Mouse (Mus musculus): ENCODE measurements around the gene Igf1. TPM values are rescaled to one million over a fixed set of nuclear protein-coding genes. Genes with fewer than 3 reads are reported as not detected.

Igf1 gene
- polyA plus RNA-seq, 1 experiment, result 56.0 TPM

DNA sequence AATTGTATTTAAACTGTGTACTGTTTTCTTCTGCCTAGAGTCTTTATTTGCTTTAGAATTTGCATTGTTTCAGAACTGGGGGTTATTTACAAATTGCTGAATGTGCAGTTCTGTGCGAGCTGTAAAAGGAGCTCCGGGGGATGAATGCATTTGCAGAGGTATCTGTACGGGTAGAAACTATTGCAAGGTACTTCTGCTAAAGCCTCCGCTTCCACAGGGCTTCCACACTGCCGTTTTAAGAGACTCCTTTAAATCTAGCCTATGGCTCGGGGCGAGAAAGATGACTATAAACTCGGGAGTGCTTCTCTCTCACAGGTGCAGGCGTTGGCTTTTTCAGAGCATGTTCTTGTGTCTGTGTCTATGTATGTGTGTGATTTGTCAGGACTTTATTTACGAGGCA, 1.4 kb downstream of the Igf1 start:
- H3K4me3 ChIP-seq (ENCODE audit: extremely low read depth, insufficient read depth, insufficient read length), result peak overlapping the region; percentile 10; the same call in 1 of the 2 replicates
- H3K36me3 ChIP-seq (ENCODE audit: control insufficient read depth, insufficient read depth, low read length), result no peaks in the 10 kb centered on the region
- TF ChIP-seq CTCF (IDR thresholded peaks at IDR 0.05; ENCODE audit: extremely low read depth, insufficient read depth, insufficient read length, insufficient replicate concordance) (no peak), POLR2A (IDR thresholded peaks at IDR 0.05; ENCODE audit: low read depth, low read length) (no peak)
- H3K27ac ChIP-seq (ENCODE audit: insufficient read depth, low read length), result peak overlapping the region; percentile 48
- no peaks in the 10 kb centered on the region for H3K27me3 ChIP-seq (ENCODE audit: control insufficient read depth, insufficient read depth, low read length)
- H3K4me1 ChIP-seq (ENCODE audit: control insufficient read depth, insufficient read depth, insufficient read length), result no peaks in the 10 kb centered on the region
- WGBS, result 1% methylated on average over 10 of the region's 10 CpGs
- no peak for DNase-seq (ENCODE audit: low read depth in 1 of 2, low spot score in 2 of 2)

DNA sequence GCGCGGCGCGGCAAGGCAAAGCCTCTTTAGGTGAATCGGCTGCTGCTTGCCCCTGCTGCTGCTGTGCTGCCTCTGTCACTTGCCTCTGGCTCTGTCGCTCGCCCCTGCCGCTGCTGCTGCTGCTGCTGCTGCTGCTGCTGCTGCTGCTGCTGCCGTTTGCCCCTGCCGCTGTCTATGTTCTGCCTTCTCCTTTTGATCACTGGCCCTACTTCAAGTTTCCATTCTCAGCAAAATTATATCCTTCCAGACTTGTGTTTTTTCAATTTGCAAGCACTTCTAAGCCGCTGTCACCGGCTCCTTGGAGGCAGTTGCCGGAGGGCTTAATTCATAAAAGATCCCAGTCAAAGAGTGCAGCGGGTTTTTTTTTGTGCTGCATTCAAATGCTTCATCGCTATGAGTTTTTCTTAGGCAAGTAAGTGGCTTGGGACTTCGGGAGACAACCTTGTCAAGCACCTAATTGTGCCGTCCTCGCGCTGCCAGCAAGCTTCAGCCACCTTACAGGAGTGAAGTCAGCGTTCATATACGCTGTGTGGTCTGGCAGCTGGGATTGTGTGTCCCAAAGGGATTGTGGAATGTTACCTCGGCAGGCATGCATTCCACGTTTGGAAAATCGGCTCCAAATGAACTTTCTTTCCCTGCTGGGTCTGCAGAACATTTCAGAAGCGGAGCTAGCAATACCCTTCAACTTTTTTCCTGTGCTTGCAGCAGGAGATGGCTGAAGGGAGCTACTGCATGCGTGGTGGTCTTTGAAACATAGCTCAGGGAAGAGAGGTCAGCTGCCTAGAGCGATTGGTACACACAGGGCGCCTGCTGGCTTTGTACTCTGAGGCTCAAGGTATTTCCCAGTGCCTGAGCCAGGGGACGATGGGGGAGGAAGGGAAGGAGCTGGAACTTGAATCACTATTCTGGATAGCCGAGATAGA, 2.4 kb downstream of the Igf1 start:
- no peak for TF ChIP-seq CTCF (IDR thresholded peaks at IDR 0.05; ENCODE audit: extremely low read depth, insufficient read depth, insufficient read length, insufficient replicate concordance)
- TF ChIP-seq POLR2A (IDR thresholded peaks at IDR 0.05; ENCODE audit: low read depth, low read length), result no peak
- H3K27me3 ChIP-seq (ENCODE audit: control insufficient read depth, insufficient read depth, low read length), result no peaks in the 10 kb centered on the region
- H3K4me1 ChIP-seq (ENCODE audit: control insufficient read depth, insufficient read depth, insufficient read length), result no peaks in the 10 kb centered on the region
- DNase-seq (ENCODE audit: low read depth in 1 of 2, low spot score in 2 of 2), result no peak
- whole genome bisulfite sequencing, result 13% methylated on average over 30 of the region's 30 CpGs
- H3K36me3 ChIP-seq (ENCODE audit: control insufficient read depth, insufficient read depth, low read length), result no peaks in the 10 kb centered on the region
- peak overlapping the region; percentile 26; the same call in 1 of the 2 replicates for H3K4me3 ChIP-seq (ENCODE audit: extremely low read depth, insufficient read depth, insufficient read length)
- H3K27ac ChIP-seq (ENCODE audit: insufficient read depth, low read length), result peak overlapping the region; percentile 57

- no peaks in the 10 kb centered on the region for H3K4me1 ChIP-seq (ENCODE audit: control insufficient read depth, insufficient read depth, insufficient read length)
- H3K4me3 ChIP-seq (ENCODE audit: extremely low read depth, insufficient read depth, insufficient read length), result no peak overlapping the region
- no peaks in the 10 kb centered on the region for H3K36me3 ChIP-seq (ENCODE audit: control insufficient read depth, insufficient read depth, low read length)
- 75% methylated on average over 6 of the region's 6 CpGs for WGBS
- no peak for DNase-seq (ENCODE audit: low read depth in 1 of 2, low spot score in 2 of 2)
- no peak overlapping the region; the same call in 1 of the 2 replicates for H3K27ac ChIP-seq (ENCODE audit: insufficient read depth, low read length)
- no peak for TF ChIP-seq CTCF (IDR thresholded peaks at IDR 0.05; ENCODE audit: extremely low read depth, insufficient read depth, insufficient read length, insufficient replicate concordance)
- no peak for TF ChIP-seq POLR2A (IDR thresholded peaks at IDR 0.05; ENCODE audit: low read depth, low read length)
- no peaks in the 10 kb centered on the region for H3K27me3 ChIP-seq (ENCODE audit: control insufficient read depth, insufficient read depth, low read length)
Observed at GRCm38 (mm10) chr10:87861104-87861455, 3.0 kb downstream of the Igf1 start.

DNA sequence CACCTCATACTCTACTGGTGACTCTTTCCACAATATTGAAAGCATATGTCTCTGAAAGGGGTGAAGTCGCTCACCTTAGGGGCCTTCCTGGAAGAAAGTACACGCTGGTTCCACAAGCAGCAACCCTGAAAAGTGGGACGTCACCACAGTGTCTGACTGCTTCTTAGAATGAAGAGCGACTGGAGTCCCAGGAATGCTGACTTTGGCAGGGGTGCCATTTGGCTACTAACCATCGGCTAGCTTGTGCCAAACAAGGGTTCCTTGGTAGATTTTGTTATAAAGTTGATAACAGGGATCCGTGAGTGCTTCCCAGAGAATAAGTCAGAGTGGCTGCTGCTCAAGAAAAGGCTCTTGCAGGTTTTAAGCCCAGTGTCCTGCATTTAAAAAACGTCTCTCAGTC, 4.8 kb downstream of the Igf1 start:
- Histone ChIP-seq H3K27ac (ENCODE audit: insufficient read depth, low read length) (no peak overlapping the region), H3K4me3 (ENCODE audit: extremely low read depth, insufficient read depth, insufficient read length) (no peak overlapping the region)
- WGBS, result 79% methylated on average over 7 of the region's 7 CpGs

GRCm38 (mm10) chr10:87863326-87863725, 5.3 kb downstream of the Igf1 start:
- WGBS, result 73% methylated on average over 4 of the region's 4 CpGs
- Histone ChIP-seq H3K27me3 (ENCODE audit: control insufficient read depth, insufficient read depth, low read length) (no peaks in the 10 kb centered on the region), H3K27ac (ENCODE audit: insufficient read depth, low read length) (no peak overlapping the region), H3K4me1 (ENCODE audit: control insufficient read depth, insufficient read depth, insufficient read length) (no peaks in the 10 kb centered on the region), H3K4me3 (ENCODE audit: extremely low read depth, insufficient read depth, insufficient read length) (no peak overlapping the region), H3K36me3 (ENCODE audit: control insufficient read depth, insufficient read depth, low read length) (no peaks in the 10 kb centered on the region)
- TF ChIP-seq POLR2A (IDR thresholded peaks at IDR 0.05; ENCODE audit: low read depth, low read length) (no peak), CTCF (IDR thresholded peaks at IDR 0.05; ENCODE audit: extremely low read depth, insufficient read depth, insufficient read length, insufficient replicate concordance) (no peak)
- no peak for DNase-seq (ENCODE audit: low read depth in 1 of 2, low spot score in 2 of 2)

More for the DNA sequence above, 4.8 kb downstream of the Igf1 start:
- no peaks in the 10 kb centered on the region for H3K36me3 ChIP-seq (ENCODE audit: control insufficient read depth, insufficient read depth, low read length)
- H3K27me3 ChIP-seq (ENCODE audit: control insufficient read depth, insufficient read depth, low read length), result no peaks in the 10 kb centered on the region
- DNase-seq (ENCODE audit: low read depth in 1 of 2, low spot score in 2 of 2), result no peak
- H3K4me1 ChIP-seq (ENCODE audit: control insufficient read depth, insufficient read depth, insufficient read length), result no peaks in the 10 kb centered on the region
- TF ChIP-seq POLR2A (IDR thresholded peaks at IDR 0.05; ENCODE audit: low read depth, low read length) (no peak), CTCF (IDR thresholded peaks at IDR 0.05; ENCODE audit: extremely low read depth, insufficient read depth, insufficient read length, insufficient replicate concordance) (no peak)

DNA sequence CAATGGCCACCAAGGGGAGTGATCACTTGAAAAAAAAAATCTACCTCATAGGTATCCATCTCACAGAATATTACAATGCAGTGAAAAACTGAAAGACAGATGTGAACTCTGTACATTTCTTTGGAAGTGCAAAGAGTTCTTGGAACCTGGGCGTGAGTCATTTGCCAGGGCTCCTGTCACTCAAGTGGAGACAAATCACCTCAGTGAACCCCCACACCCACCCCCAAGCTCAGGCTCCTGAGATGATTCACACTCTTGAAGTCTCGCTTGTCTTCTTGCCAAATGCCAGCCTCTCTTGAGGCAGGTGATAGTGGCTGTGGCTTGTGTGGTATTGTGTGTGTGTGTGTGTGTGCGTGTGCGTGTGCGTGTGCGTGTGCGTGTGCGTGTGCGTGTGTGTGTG, 7.6 kb downstream of the Igf1 start:
- WGBS, result 93% methylated on average over 9 of the region's 9 CpGs
- DNase-seq (ENCODE audit: low read depth in 1 of 2, low spot score in 2 of 2), result no peak
- TF ChIP-seq CTCF (IDR thresholded peaks at IDR 0.05; ENCODE audit: extremely low read depth, insufficient read depth, insufficient read length, insufficient replicate concordance) (no peak), POLR2A (IDR thresholded peaks at IDR 0.05; ENCODE audit: low read depth, low read length) (no peak)
- Histone ChIP-seq H3K4me3 (ENCODE audit: extremely low read depth, insufficient read depth, insufficient read length) (no peak overlapping the region), H3K4me1 (ENCODE audit: control insufficient read depth, insufficient read depth, insufficient read length) (no peaks in the 10 kb centered on the region), H3K36me3 (ENCODE audit: control insufficient read depth, insufficient read depth, low read length) (no peaks in the 10 kb centered on the region), H3K27me3 (ENCODE audit: control insufficient read depth, insufficient read depth, low read length) (no peaks in the 10 kb centered on the region), H3K27ac (ENCODE audit: insufficient read depth, low read length) (no peak overlapping the region)

DNA sequence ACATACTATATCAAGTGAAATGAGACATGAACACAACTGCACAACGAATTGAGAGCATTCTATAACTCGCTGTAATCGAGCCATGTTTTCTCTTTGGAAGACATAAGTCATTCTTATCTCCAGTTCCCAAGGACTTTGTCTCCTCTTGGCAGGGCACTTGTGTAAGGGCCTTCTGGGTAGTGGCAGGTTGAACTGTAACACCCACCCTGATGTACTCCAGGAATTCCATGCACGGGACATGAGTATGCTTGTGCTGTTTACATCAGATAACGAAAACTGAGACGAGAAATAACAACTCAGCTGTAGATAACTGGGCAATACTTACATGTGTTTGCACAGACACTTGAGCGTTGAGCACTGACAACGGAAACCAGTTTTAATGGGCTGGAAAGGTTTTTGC, 8.4 kb downstream of the Igf1 start:
- Histone ChIP-seq H3K27ac (ENCODE audit: insufficient read depth, low read length) (no peak overlapping the region), H3K4me3 (ENCODE audit: extremely low read depth, insufficient read depth, insufficient read length) (no peak overlapping the region), H3K4me1 (ENCODE audit: control insufficient read depth, insufficient read depth, insufficient read length) (no peaks in the 10 kb centered on the region), H3K27me3 (ENCODE audit: control insufficient read depth, insufficient read depth, low read length) (no peaks in the 10 kb centered on the region), H3K36me3 (ENCODE audit: control insufficient read depth, insufficient read depth, low read length) (no peaks in the 10 kb centered on the region)
- 88% methylated on average over 8 of the region's 8 CpGs for WGBS
- DNase-seq (ENCODE audit: low read depth in 1 of 2, low spot score in 2 of 2), result no peak
- TF ChIP-seq CTCF (IDR thresholded peaks at IDR 0.05; ENCODE audit: extremely low read depth, insufficient read depth, insufficient read length, insufficient replicate concordance) (no peak), POLR2A (IDR thresholded peaks at IDR 0.05; ENCODE audit: low read depth, low read length) (no peak)

All from spleen, adult 2 months (tissue).